Mouse (Mus musculus) stomach, postnatal 0 days (tissue): ENCODE data around the gene Ilf2.

ENCODE experiments used
- CTCF ChIP-seq: IDR thresholded peaks from 2 replicates; pipeline ENCODE4 v1.5.1; 2016; ENCODE audit warnings: antibody characterized with exemption, low read depth, mild to moderate bottlenecking, moderate library complexity
- EP300 ChIP-seq: optimal IDR thresholded peaks from 2 replicates; pipeline ENCODE3; 2016; ENCODE audit warnings: antibody characterized with exemption

DNA sequence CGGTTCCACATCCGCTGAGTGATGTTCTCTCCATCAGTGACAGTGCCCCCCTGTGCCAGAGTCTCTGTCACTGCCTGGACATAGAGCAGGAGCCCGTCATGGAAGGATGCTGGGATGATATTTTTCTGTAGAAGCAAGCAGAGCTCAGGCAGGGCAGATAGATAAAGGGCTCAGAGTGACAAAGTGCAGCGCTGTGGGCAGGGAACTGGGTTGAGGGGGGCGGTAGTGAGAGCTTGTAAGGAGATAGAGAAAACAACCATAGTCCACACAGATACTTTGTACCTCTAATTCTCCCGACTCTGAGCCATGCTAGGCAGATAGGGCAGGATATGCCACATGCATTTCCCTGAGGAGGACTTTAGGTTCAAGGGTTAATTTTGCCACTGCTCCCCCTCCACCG lies 13.3 kb upstream of the Ilf2 start:
- TF ChIP-seq EP300 (no peak), CTCF (no peak)
